Mouse (Mus musculus): ENCODE measurements around the gene Mill1. TPM values are rescaled to one million over a fixed set of nuclear protein-coding genes. Genes with fewer than 3 reads are reported as not detected.

Mill1 gene
- polyA plus RNA-seq, 1 experiment from 2014 or later, result not detected

Other genes starting within 250 kb of the Mill1 start
- gene Ceacam13, start 235.5 kb upstream of the Mill1 start, polyA plus RNA-seq (2015; fragmentation: Nextera tagmentation; extraction: Ambion mirVana), result not detected in 2 replicates
- gene Ceacam12, start 179.4 kb upstream of the Mill1 start, polyA plus RNA-seq (2015; fragmentation: Nextera tagmentation; extraction: Ambion mirVana), result not detected in 2 replicates
- not detected in 2 replicates for gene Igfl3, start 68.9 kb upstream of the Mill1 start, polyA plus RNA-seq (2015; fragmentation: Nextera tagmentation; extraction: Ambion mirVana)
- not detected in 2 replicates for gene Psg18, start 109.7 kb downstream of the Mill1 start, polyA plus RNA-seq (2015; fragmentation: Nextera tagmentation; extraction: Ambion mirVana)
- not detected in 2 replicates for gene Psg28, start 186.7 kb downstream of the Mill1 start, polyA plus RNA-seq (2015; fragmentation: Nextera tagmentation; extraction: Ambion mirVana)
- not detected in 2 replicates for gene Psg26, start 238.8 kb downstream of the Mill1 start, polyA plus RNA-seq (2015; fragmentation: Nextera tagmentation; extraction: Ambion mirVana)

Measured in forebrain, embryonic 16.5 days (tissue).